Mouse (Mus musculus): ENCODE measurements around the gene Tnfaip6.
A peak's percentile ranks its signal among the peaks of the same experiment; 100 is the strongest.

Gene Tnfaip6

DNA sequence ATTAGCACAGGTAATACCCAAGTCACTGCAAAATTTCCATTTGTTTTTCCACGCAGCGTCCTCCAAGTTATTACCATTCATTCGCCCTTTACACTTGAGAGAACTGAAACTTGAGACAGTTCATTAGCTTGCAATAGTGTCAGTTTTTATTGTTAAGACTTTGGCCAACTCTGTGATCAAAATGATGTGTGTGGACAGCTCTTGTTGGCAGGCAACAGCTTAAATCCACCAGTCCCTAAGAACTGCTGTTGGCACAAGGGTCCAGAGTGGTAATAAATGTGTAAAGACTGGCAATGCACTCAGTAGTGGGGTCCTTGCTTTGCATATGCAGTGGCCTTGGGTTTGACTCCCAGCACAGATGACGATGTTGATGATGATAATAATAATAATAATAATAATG is 14.5 kb downstream of the Tnfaip6 start:
- no peak for DNase-seq (ENCODE audit: low read depth, low spot score)

DNA sequence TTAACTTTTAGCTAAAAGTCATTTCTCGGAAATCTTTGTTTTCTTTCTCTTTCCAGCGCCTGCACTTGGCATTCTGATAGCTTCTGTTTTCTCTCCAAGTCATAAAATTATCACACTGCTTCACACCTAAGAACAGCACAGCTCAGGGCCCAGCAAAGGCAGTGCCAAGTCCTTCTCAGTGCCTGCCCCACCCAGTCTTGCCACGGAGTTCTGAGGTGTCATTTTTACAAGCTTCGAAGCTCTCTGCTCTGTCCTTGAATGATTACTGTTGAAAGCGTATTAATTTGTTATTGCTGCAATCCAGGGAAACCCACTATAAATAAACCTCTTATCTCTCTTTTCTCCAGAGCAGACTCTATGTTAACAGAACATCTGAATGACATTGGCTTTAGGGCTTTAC is 15.7 kb downstream of the Tnfaip6 start:
- no peak for DNase-seq (ENCODE audit: low read depth, low spot score)

DNA sequence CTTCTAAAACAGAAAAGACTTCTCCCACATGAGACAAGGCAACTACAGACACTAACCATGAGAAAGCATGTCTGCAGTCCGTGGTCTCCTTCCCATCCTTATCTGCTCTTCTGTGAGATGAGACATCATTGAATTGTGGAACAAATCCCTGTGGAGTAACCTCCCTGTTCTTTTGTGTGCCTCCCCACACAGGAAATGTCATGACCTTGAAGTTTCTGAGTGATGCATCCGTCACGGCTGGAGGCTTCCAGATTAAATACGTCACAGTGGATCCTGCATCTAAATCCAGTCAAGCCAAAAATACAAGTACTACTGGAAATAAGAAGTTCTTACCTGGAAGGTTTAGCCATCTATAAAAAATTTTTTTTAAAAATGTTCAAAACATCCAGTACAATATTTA is 17.8 kb downstream of the Tnfaip6 start:
- no peak for DNase-seq (ENCODE audit: low read depth, low spot score)

DNA sequence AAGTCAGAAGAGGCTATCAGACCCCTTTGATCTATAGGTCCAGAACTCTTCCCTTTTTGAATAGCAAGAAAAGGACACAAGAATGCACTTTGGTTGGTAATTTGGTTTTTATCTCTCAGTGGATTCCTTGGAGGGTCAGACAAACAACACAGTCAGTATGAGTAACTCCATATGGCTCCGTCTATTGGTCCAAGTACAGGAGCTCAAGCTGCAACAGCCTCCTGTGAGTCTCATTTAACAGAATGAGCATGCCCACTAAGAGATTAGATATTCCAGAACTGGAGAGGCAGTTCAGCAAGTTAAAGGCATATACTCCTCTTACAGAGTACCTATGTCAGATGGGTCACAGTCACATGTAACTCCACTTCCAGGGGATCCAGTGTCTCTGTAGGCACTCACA is 19.3 kb downstream of the Tnfaip6 start:
- no peak for DNase-seq (ENCODE audit: low read depth, low spot score)

DNA sequence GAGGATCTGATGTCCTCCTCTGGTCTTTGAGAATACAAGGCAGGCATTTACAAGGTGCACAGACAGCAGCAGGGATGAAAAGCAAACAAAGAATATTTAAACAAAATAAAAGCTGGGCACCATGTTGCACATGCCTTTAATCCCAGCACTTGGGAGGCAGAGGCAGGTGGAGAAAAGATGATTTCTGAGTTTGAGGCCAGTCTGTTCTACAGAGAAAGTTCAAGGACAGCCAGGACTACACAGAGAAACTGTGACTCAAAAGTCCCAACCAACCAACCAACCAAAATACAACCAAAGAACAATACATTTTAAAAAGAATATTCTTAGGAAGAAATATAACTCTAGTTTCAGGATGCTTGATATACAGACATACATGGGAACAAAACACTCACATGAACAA is 19.9 kb downstream of the Tnfaip6 start:
- DNase-seq (ENCODE audit: low read depth, low spot score): no peak

DNA sequence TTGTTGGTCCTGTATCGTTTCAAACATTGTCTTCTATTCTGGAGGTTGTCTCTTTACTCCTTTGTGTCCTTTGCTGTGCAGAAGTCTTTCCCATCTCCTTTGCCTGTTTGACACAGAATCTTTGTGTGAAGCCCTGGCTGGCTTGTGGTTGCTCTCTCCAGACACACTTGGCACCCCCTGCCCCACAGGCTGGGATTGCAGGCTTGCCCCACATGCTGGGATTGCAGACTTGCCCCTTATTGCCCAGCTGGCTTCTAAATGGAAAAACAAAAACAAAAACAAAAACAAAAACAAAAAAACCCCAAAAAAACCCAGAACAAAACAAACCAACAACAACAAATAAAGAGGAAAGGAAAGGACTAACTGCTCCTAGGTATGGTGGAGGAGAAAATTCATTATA is 30.8 kb downstream of the Tnfaip6 start:
- DNase-seq (ENCODE audit: low read depth, low spot score): no peak

DNA sequence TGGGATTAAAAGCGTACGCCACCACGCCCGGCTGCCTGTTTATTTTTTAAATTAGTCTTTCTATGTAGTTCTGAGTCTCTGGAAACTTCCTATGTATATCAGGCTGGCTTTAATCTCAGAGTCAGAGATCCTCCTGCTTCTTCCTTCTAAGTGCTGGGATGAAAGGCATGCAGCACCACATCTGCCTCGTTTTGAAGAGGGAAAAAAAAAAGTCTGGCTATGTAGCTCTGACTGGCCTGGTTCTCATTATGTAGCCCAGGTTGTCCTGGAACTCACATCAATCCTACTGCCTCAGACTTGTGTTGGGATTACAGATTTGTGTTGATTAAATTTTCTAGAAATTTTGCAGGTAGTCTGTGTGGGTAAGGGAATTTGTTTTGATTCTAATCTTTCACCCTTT is 33.0 kb downstream of the Tnfaip6 start:
- no peak for DNase-seq (ENCODE audit: low read depth, low spot score)

DNA sequence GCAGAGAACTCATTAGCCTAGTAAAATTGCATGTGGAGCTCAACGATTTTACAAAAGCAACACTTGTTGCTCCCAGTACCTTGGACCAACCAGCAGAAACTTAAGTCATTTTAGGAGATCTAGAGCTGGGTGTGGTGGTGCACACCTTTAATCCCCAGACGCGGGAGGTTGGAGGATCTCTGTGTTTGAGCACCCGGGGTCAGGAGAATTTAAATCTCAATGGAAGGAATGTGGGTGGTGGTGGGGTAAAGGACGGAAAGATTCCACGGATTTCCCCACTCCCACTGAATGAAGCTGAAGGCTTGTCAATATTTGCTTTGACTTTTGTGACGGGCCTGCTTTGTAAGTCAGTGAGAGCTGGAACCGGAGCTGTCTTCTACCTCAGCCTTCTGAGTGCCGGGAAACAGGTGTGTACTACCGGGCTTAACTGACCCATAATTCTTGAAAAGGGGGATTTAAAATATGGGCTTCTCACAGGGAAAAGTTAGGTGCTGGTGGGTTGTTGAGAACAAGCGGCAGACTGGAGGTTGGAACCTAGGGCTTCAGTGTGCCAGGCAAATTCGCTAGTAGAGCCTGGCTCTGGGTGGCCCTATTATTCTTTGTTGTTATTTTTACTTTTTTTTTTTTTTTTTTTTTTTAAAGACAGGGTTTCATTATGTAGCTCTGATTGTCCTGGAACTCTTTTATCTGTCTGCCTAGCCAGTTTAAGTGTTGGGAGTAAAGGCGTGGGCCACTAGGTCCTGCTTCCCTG is 33.6 kb downstream of the Tnfaip6 start:
- DNase-seq (ENCODE audit: low read depth, low spot score): no peak

DNA sequence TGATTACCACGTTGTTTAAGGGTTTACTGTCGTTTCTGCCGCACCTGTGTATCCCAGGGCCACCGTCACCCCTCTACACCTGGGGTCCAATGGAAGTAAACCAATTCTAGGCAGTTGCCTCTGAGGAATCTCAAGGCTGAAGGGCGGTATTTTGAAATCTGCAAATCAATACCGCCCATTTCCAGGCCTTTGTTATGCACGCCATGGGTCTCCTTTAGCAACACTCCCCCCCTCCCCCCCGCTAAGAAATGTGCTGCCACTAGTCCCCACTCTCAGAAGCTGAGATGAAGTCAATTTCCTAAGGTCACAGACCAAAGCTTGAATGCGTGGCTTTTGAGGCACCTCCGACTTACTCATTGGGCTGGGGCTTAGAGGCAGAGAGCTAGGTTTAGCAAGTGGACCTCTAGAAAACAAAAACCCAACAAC is 34.3 kb downstream of the Tnfaip6 start:
- no peak for DNase-seq (ENCODE audit: low read depth, low spot score)

DNA sequence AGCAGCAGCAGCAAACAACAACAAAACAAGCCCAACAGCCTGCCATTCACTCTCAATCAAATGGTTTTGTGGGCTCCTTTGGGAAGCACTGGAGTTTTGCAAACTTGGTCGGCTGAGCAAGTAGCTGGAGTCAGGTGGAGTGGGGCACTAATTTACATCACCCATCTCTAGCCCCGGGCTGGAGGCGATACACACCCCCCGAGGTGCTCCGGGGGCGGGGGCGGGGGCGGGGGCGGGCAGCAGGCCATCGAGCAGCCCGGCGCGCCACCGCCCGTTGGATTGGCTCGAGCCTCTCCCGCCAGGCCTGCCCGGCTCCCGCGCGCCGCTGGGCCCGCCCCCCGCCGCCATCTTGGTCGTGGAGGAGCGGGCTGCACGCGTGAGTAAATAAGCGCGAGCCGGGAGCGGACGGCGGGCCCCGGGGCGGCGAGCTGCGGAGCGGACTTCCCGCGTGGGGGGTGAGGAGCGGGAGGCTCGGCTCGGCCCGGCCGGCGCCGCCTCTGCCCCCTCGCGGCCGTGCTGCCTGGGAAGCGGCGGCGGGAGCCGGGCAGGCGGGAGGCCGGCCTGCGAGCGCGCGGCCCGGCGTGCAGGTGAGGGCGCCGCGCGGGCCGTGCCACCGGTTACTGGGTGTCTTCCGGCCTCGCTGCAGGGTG is 34.8 kb downstream of the Tnfaip6 start, which contains the start of gene Rif1:
Rif1 (plus strand) TSS at position 342 of the 650 bp plus-strand sequence.
- DNase-seq (ENCODE audit: low read depth, low spot score): peak; percentile 75

DNA sequence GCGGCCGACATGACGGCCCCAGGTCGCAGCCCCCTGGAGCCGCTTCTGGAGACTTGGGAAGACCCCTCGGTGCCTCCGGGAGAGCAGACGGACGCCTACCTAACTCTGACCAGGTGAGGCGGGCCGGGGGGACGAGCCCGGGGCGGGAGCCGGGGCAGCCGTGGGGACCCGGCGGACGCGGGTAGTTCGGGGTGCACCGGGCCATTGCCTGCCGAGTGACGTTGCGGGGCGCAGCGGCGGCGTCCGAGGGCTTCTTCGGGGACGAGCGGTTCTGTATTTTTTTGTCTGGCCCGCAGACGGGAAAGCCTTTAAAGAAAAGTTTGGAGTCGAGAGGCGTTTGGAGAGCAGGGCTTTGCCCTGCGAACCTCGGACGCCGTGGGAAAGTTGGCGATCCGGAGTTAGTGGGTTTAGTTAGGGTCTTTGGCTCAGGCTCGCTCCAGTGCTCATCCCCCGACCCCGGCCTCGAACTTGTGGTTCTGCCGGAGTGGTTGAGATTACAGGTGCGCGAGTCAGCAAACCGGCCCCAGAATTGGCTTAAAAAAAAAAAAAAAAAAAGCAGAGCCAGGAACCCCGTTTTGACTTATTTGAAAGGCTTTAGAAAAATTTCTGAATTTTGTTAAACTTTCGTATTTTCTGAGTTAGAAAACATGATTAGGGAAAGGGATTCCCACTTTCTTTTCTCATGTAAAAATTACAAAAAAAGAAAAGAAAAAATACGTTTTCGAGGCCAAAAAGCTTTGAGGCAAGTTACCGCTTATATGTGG is 35.5 kb downstream of the Tnfaip6 start:
- DNase-seq (ENCODE audit: low read depth, low spot score): peak; percentile 2

DNA sequence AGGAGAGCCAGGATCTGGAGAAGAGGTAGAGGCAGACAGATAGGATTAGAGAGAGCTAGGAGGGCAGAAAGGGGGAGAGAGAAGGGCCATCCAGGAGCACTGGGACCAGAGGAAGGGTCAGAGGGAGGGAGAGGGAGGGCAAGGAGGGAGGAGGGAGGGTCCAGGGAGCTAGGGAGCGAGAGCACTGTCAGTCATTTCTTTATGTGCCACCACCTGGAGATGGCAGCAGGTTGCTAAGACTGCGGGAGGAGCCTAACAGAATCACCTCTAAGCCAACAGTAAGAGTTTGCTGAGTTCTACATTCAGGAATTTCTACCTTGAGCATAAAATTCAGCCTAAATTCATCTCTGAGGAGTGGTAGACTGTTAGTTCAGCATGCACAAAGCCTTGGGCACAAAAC is 40.9 kb downstream of the Tnfaip6 start:
- DNase-seq (ENCODE audit: low read depth, low spot score): no peak

DNA sequence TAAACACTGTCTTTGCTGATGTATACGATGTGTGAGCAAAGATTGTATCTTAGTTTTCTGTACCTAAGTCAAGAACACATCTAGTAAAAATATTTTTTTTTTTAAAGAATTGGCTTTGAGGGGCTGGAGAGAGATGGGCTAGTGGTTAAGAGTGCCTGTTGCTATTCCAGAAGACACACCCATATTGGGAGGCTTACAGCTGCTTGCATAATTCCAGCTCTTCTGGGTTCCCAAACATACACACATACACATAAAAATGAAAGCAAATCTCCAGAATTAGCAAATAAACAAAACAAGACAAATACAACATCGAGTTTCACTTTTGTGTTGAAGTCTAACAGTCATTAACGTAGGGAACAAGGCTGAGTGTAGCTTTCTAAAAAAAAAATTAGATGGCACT is 46.2 kb downstream of the Tnfaip6 start:
- no peak for DNase-seq (ENCODE audit: low read depth, low spot score)

DNA sequence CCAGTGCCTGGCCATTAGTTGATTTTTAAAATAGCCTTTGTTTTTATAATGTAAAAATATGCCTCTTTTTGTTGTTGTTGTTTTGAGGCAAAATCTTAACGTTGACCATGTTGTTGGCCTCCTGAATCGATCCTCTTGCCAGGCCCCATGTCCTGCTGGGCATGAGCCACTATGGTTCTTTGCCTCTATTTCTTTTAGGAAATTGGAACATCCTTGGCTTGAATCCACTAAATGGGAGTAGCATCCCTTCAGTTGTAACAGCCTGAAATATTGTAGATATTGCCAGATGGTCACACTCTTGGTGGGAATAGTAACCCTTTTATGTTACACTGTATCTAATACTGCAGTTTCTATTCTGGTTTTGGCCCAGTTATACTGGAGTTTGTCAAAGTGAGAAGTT is 46.8 kb downstream of the Tnfaip6 start:
- no peak for DNase-seq (ENCODE audit: low read depth, low spot score)
